Mouse (Mus musculus) cerebellum, adult 2 months (tissue): Measurements from ENCODE around the gene Gas7. TPM values are rescaled to one million over a fixed set of nuclear protein-coding genes. Genes with fewer than 3 reads are reported as not detected.

Experiments used
- DNase-seq, 2 experiments: peaks; one replicate each; pipeline ENCODE4 v3.0.0; 2021
- H3K27ac ChIP-seq: fragments of 200-500 bp; 2 replicates; pipeline ENCODE4 v1.5.1; 2012; ENCODE audit warnings: low read length, control low read depth, inconsistent platforms; ENCODE audit not compliant: insufficient read depth
- H3K27me3 ChIP-seq: fragments of 200-500 bp; 2 replicates; pipeline ENCODE4 v1.6.1; 2012; ENCODE audit warnings: inconsistent platforms, mild to moderate bottlenecking, low read length, moderate library complexity; ENCODE audit not compliant: control insufficient read depth, insufficient read depth
- H3K4me1 ChIP-seq: fragments of 200-500 bp; 2 replicates; pipeline ENCODE4 v1.6.1; 2011; ENCODE audit warnings: low read length; ENCODE audit not compliant: control insufficient read depth, insufficient read depth
- H3K4me3 ChIP-seq: fragments of 200-500 bp; replicated peaks from 2 replicates; pipeline ENCODE3; 2011; ENCODE audit warnings: mild to moderate bottlenecking, low read depth, low read length, control low read depth; ENCODE audit not compliant: insufficient read depth
- CTCF ChIP-seq: fragments of 200-500 bp; IDR thresholded peaks from 2 replicates; pipeline ENCODE4 v1.5.1; 2011; ENCODE audit warnings: low read depth, mild to moderate bottlenecking, control low read depth, low read length, moderate library complexity, borderline replicate concordance; ENCODE audit not compliant: insufficient read depth
- POLR2A ChIP-seq: fragments of 200-500 bp; IDR thresholded peaks from 2 replicates; pipeline ENCODE4 v1.6.1; 2011; ENCODE audit warnings: low read length, control low read depth, borderline replicate concordance; ENCODE audit not compliant: insufficient read depth
- WGBS: fragments of 180-500 bp; shearing (Covaris S2); methylation state at CpG from one replicate; pipeline ENCODE4 v1.1.7; 2018; 5-methylcytosine and 5-hydroxymethylcytosine counted together
- polyA plus RNA-seq: library from polyadenylated mRNA; depleted of rRNA; stranded (reverse); fragments of >200 nt; gene quantifications from 2 replicates; pipeline ENCODE4 v1.2.3, GENCODE M21; 2012

Gene Gas7
- polyA plus RNA-seq, 1 experiment: 182 TPM

DNA sequence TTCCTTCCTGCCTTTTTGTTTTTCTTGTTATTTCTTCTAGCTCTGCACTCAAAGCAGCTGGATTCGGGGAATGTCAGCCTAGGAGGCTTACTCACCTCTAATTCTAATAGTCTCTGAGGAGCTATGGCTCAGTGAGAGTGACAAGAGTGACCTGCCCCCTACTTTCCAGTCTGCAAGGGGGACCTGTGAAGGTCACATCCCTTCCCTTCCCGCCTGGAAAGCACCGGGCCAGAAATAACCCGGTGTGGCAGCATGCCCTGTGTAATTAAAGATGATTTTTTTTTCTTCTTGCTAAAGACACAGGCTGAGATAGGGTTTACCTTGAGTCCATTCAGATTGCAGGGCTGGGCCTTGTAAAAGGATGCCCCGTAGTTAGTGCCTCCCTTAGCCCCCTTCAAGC, 91.3 kb downstream of the Gas7 start:
- DNase-seq: no peak
- TF ChIP-seq CTCF (no peak), POLR2A (no peak)
- no peak overlapping the region for H3K4me3 ChIP-seq
- H3K4me1 ChIP-seq: peaks cover 3% of the 10 kb centered on the region; the same call in 1 of the 2 replicates
- H3K27me3 ChIP-seq: no peaks in the 10 kb centered on the region
- WGBS: 46% methylated on average over 5 of the region's 5 CpGs
- no peak overlapping the region for H3K27ac ChIP-seq

- no peak for TF ChIP-seq CTCF
- no peak for TF ChIP-seq POLR2A
- peak in 1 of 2 experiments; percentile 49 for DNase-seq
- Histone ChIP-seq H3K27ac (no peak overlapping the region), H3K27me3 (no peaks in the 10 kb centered on the region), H3K4me3 (no peak overlapping the region), H3K4me1 (peaks cover 18% of the 10 kb centered on the region)
- WGBS: 56% methylated on average over 4 of the region's 4 CpGs
Measured at GRCm38 (mm10) chr11:67549306-67549705, 94.1 kb downstream of the Gas7 start.

GRCm38 (mm10) chr11:67549762-67550488, 94.7 kb downstream of the Gas7 start:
- TF ChIP-seq POLR2A (no peak), CTCF (no peak)
- peaks cover 23% of the 10 kb centered on the region for H3K4me1 ChIP-seq
- no peak overlapping the region for H3K27ac ChIP-seq
- no peak for DNase-seq
- no peaks in the 10 kb centered on the region for H3K27me3 ChIP-seq
- no peak overlapping the region for H3K4me3 ChIP-seq
- 80% methylated on average over 13 of the region's 13 CpGs for WGBS

- TF ChIP-seq POLR2A (no peak), CTCF (no peak)
- H3K27ac ChIP-seq: no peak overlapping the region
- H3K4me1 ChIP-seq: peaks cover 40% of the 10 kb centered on the region
- WGBS: 22% methylated on average over 8 of the region's 8 CpGs
- peak; percentile 34 to 58 for DNase-seq
- H3K27me3 ChIP-seq: no peaks in the 10 kb centered on the region
- H3K4me3 ChIP-seq: no peak overlapping the region
Measured at GRCm38 (mm10) chr11:67552400-67552799, 97.2 kb downstream of the Gas7 start.

DNA sequence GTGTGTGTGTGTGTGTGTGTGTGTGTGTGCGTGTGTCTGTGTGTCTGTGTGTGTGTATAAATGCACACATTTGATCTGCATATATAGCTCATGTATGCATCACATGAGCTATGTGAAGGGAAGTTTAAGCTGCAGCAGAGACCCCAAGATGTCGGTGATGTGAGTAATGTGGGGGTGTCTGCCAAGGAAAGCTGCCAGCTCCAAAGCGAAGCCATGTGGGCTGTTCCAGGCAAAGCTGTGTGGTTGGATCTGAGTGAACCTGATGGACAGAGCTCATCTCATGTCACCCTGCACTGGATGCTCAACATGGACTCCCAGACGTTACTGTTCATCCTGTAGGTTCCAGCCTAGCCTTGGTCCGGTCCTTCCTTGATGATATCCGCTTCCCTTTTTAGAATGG, 99.0 kb downstream of the Gas7 start:
- 75% methylated on average over 6 of the region's 6 CpGs for WGBS

GRCm38 (mm10) chr11:67556360-67556759, 101.1 kb downstream of the Gas7 start:
- Histone ChIP-seq H3K27me3 (no peaks in the 10 kb centered on the region), H3K4me1 (peaks cover 37% of the 10 kb centered on the region), H3K4me3 (no peak overlapping the region), H3K27ac (peak overlapping the region; percentile 82)
- DNase-seq: peak; percentile 78 to 91
- WGBS: 3% methylated on average over 3 of the region's 3 CpGs
- TF ChIP-seq CTCF: no peak
- 0 out of 2 replicates have a peak, but pooled peaks have one; percentile 24 for TF ChIP-seq POLR2A

More for the DNA sequence above, 99.0 kb downstream of the Gas7 start:
- no peak overlapping the region for H3K4me3 ChIP-seq
- TF ChIP-seq CTCF (no peak), POLR2A (no peak)
- H3K27me3 ChIP-seq: no peaks in the 10 kb centered on the region
- DNase-seq: no peak
- no peak overlapping the region for H3K27ac ChIP-seq
- peaks cover 40% of the 10 kb centered on the region for H3K4me1 ChIP-seq

DNA sequence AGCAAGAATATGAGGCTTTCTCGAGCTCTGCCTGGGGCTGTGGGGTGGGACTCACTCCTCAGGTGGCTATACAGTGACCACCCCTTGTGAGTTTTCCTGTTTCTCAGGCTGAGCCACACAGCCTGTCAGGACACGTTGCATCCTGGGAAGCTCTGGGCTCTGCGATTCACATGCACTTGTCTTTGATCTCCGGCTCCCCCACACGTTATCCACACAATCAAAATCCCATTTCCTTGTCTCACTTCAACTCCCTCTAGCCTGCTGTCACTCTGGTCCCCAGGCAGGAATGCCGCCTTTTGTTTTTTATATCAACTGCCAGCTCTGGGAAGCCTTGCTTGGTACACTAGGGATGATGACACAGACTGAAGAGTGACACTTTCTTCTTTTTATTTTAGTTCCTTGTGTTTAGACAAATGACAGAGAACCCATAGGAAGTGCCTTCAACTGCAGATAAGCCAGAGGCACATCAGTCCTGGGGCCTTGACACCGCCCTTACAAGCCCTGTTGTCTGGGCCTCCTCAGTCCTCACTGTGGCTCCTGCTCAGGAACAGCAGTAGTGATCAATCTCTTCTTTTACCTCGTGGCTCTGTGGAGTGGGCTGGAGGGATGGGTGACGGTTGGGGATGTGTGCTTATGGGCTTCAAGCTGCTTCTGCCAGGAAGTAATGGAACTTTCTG, 103.7 kb downstream of the Gas7 start:
- WGBS: 72% methylated on average over 9 of the region's 9 CpGs
- no peaks in the 10 kb centered on the region for H3K27me3 ChIP-seq
- no peak for DNase-seq
- H3K4me1 ChIP-seq: peaks cover 24% of the 10 kb centered on the region
- TF ChIP-seq CTCF (no peak), POLR2A (no peak)
- H3K4me3 ChIP-seq: no peak overlapping the region
- no peak overlapping the region for H3K27ac ChIP-seq

GRCm38 (mm10) chr11:67559522-67559921, 104.3 kb downstream of the Gas7 start:
- 87% methylated on average over 5 of the region's 5 CpGs for whole genome bisulfite sequencing
- Histone ChIP-seq H3K27me3 (no peaks in the 10 kb centered on the region), H3K4me3 (no peak overlapping the region), H3K27ac (no peak overlapping the region), H3K4me1 (peaks cover 20% of the 10 kb centered on the region)
- TF ChIP-seq POLR2A (no peak), CTCF (no peak)
- no peak for DNase-seq
